Mouse (Mus musculus) T-helper 1 cell (primary cell): ENCODE measurements around the gene Slc48a1.

ENCODE experiments used
- in situ Hi-C: fragments of 300-600 bp; cut with MboI, MseI; formaldehyde crosslinking; loops from one replicate; pipeline ENCODE4 v1.15.1; 2025; ENCODE audit warnings: high pct_unique_total_duplicates

The Slc48a1 gene

GRCm38 (mm10) chr15:97751676-97752075, 26.6 kb upstream of the Slc48a1 start:
- in situ Hi-C loops, result loop anchor here (10.0 kb wide), 1 partner anchor 417 kb away; no protein-coding TSS in a partner anchor

- in situ Hi-C loops, result loop anchor here (10.0 kb wide), 1 partner anchor 418 kb away; no protein-coding TSS in a partner anchor
Observed at GRCm38 (mm10) chr15:97752491-97752890, 25.8 kb upstream of the Slc48a1 start.

- in situ Hi-C loops, result loop anchor here (10.0 kb wide), 1 partner anchor 420 kb away; no protein-coding TSS in a partner anchor
Observed at GRCm38 (mm10) chr15:97754476-97754875, 23.8 kb upstream of the Slc48a1 start.

GRCm38 (mm10) chr15:97755361-97755760, 23.0 kb upstream of the Slc48a1 start:
- in situ Hi-C loops, result loop anchor here (5.0 to 10.0 kb wide), 2 partner anchors 43 to 421 kb away; no protein-coding TSS in a partner anchor

GRCm38 (mm10) chr15:97760006-97760405, 18.3 kb upstream of the Slc48a1 start:
- in situ Hi-C loops, result no loop called here

- in situ Hi-C loops, result no loop called here
Observed at GRCm38 (mm10) chr15:97760952-97761351, 17.4 kb upstream of the Slc48a1 start.

- in situ Hi-C loops, result no loop called here
Observed at GRCm38 (mm10) chr15:97761438-97761837, 16.9 kb upstream of the Slc48a1 start.

- in situ Hi-C loops, result no loop called here
Observed at GRCm38 (mm10) chr15:97762733-97763132, 15.6 kb upstream of the Slc48a1 start.

- in situ Hi-C loops, result no loop called here
Observed at GRCm38 (mm10) chr15:97763256-97764049, 14.9 kb upstream of the Slc48a1 start.

GRCm38 (mm10) chr15:97764532-97764931, 13.8 kb upstream of the Slc48a1 start:
- in situ Hi-C loops, result no loop called here

- in situ Hi-C loops, result no loop called here
Observed at GRCm38 (mm10) chr15:97765090-97765794, 13.1 kb upstream of the Slc48a1 start.

- in situ Hi-C loops, result no loop called here
Observed at GRCm38 (mm10) chr15:97766194-97766593, 12.1 kb upstream of the Slc48a1 start.

GRCm38 (mm10) chr15:97766594-97767279, 11.6 kb upstream of the Slc48a1 start:
- in situ Hi-C loops, result no loop called here

GRCm38 (mm10) chr15:97767280-97768186, 10.8 kb upstream of the Slc48a1 start, which contains the start of gene Rapgef3:
Gene Rapgef3, minus strand, starts transcription at chr15:97767972.
- in situ Hi-C loops, result no loop called here

- in situ Hi-C loops, result no loop called here
Observed at GRCm38 (mm10) chr15:97768192-97768591, 10.1 kb upstream of the Slc48a1 start.

GRCm38 (mm10) chr15:97770280-97770679, 8.0 kb upstream of the Slc48a1 start:
- in situ Hi-C loops, result no loop called here

GRCm38 (mm10) chr15:97773108-97773507, 5.2 kb upstream of the Slc48a1 start:
- in situ Hi-C loops, result no loop called here

GRCm38 (mm10) chr15:97773961-97774370, 4.4 kb upstream of the Slc48a1 start:
- in situ Hi-C loops, result no loop called here

GRCm38 (mm10) chr15:97776514-97776913, 1.8 kb upstream of the Slc48a1 start:
- in situ Hi-C loops, result no loop called here

GRCm38 (mm10) chr15:97776919-97777318, 1.4 kb upstream of the Slc48a1 start:
- in situ Hi-C loops, result no loop called here

GRCm38 (mm10) chr15:97779576-97779975, 1.3 kb downstream of the Slc48a1 start:
- in situ Hi-C loops, result no loop called here
